Mouse (Mus musculus) liver, embryonic 15.5 days (tissue): ENCODE data around the gene Zfp385b. TPM values are rescaled to one million over a fixed set of nuclear protein-coding genes. Genes with fewer than 3 reads are reported as not detected.

Source experiments
- ATAC-seq: fragments of 200-750 bp; cut with Nextera tagmentation; 2 replicates; pipeline ENCODE4 v1.8.0; 2017; ENCODE audit warnings: moderate number of reproducible peaks, mild to moderate bottlenecking, moderate library complexity; ENCODE audit not compliant: insufficient read depth
- H3K27ac ChIP-seq: fragments of 300-500 bp; sonication (generic); replicated peaks from 2 replicates; pipeline ENCODE4 v1.5.1; 2015; ENCODE audit warnings: mild to moderate bottlenecking, inconsistent platforms
- H3K27me3 ChIP-seq: fragments of 300-500 bp; sonication (generic); 2 replicates; pipeline ENCODE4 v1.6.1; 2015; ENCODE audit warnings: mild to moderate bottlenecking, inconsistent platforms
- H3K36me3 ChIP-seq: fragments of 300-500 bp; sonication (generic); replicated peaks from 2 replicates; pipeline ENCODE4 v1.6.1; 2015; ENCODE audit warnings: moderate library complexity, mild to moderate bottlenecking, inconsistent platforms
- H3K4me1 ChIP-seq: fragments of 300-500 bp; sonication (generic); replicated peaks from 2 replicates; pipeline ENCODE4 v1.6.1; 2015; ENCODE audit warnings: inconsistent platforms
- H3K4me2 ChIP-seq: fragments of 300-500 bp; sonication (generic); 2 replicates; pipeline ENCODE4 v1.6.1; 2015; ENCODE audit warnings: moderate library complexity, mild to moderate bottlenecking, inconsistent platforms
- H3K4me3 ChIP-seq: fragments of 300-500 bp; sonication (generic); replicated peaks from 2 replicates; pipeline ENCODE4 v1.5.1; 2015; ENCODE audit warnings: mild to moderate bottlenecking, inconsistent platforms
- H3K9ac ChIP-seq: fragments of 300-500 bp; sonication (generic); 2 replicates; pipeline ENCODE4 v1.6.1; 2015; ENCODE audit warnings: moderate library complexity, mild to moderate bottlenecking, inconsistent platforms
- H3K9me3 ChIP-seq: fragments of 300-500 bp; sonication (generic); replicated peaks from 2 replicates; pipeline ENCODE4 v1.6.1; 2016; ENCODE audit warnings: inconsistent platforms
- WGBS: fragments of 180-500 bp; shearing (Covaris S2); methylation state at CpG from one replicate; pipeline ENCODE4 v1.1.7; 2015; ENCODE audit warnings: mixed read lengths; ENCODE audit not compliant: insufficient replicate concordance; 5-methylcytosine and 5-hydroxymethylcytosine counted together
- polyA plus RNA-seq: library from polyadenylated mRNA; unstranded; fragments of >200 nt; fragmentation: Nextera tagmentation; extraction: Ambion mirVana; gene quantifications from 2 replicates; pipeline ENCODE4 v1.2.1, GENCODE M21; 2015

The Zfp385b gene
- polyA plus RNA-seq, 1 experiment from 2014 or later, result 6.7 TPM

DNA sequence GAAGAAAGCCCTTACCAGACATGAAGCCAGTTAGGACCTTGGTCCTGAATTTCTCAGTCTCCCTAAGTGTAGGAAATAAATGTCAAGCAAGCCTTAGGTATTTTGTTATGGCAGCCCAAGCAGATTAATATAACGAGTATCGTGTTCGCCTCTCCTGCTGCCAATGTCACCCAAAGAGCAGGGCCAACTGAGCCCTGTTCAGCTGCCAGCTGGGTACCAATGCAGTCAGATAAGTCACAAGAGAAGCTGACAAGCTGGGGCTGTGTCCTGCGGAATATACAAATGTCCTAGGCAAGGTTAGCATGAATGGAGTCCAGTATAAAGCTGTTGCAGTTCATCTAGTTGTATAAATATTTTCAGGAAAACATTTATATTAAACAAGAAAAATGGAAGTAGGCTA lies 277.8 kb downstream of the Zfp385b start:
- ATAC-seq, result no peak
- Histone ChIP-seq H3K4me2 (no peak overlapping the region), H3K4me3 (no peak overlapping the region), H3K27ac (peak overlapping the region; percentile 55), H3K9me3 (no peaks in the 10 kb centered on the region), H3K27me3 (no peaks in the 10 kb centered on the region), H3K36me3 (no peaks in the 10 kb centered on the region), H3K4me1 (peaks cover 26% of the 10 kb centered on the region), H3K9ac (no peak overlapping the region)
- WGBS, result 76% methylated on average over 4 of the region's 4 CpGs

DNA sequence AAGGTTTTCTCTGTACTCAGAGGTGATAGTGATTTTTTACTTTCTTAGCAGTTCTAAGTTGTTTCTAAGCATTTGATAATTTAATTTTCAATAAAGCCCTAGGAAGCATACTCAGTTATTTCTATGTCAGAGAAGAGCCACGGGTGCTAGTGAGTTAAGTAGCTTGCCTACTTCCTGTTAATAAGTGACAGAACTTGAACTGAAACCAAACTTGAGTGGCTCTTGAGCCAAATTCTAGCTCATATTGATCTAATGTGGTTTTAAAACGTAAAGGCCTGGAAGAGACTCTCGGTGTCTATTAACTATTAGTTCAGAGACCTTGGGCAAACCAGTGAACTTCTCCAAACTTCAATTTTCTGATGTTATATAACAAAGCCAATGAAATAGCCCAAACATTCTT lies 278.6 kb downstream of the Zfp385b start:
- no peak overlapping the region for H3K4me2 ChIP-seq
- no peaks in the 10 kb centered on the region for H3K9me3 ChIP-seq
- ATAC-seq, result no peak
- H3K36me3 ChIP-seq, result no peaks in the 10 kb centered on the region
- no peaks in the 10 kb centered on the region for H3K27me3 ChIP-seq
- no peak overlapping the region for H3K4me3 ChIP-seq
- peak overlapping the region; percentile 55; the same call in 1 of the 2 replicates for H3K27ac ChIP-seq
- peaks cover 26% of the 10 kb centered on the region for H3K4me1 ChIP-seq
- H3K9ac ChIP-seq, result no peak overlapping the region
- 58% methylated on average over 3 of the region's 3 CpGs for whole genome bisulfite sequencing

DNA sequence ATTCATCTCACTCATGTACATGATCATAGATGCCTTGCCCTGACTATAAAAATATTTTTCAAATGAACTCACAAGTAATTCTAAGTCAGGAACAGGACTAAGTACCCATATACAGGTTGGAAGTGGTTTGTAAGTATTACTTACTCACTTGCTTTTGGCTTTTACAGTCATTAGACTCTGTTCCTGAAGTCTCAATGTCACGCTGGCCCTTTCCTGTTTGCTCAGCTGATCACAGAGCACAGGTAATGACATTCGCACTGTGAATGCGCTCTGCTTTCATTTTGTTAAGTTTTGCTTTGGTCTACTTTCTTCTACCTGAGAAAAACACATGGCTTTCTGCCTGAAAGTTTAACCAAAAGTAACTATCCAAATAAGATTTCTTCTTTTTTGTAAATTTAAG lies 282.9 kb downstream of the Zfp385b start:
- Histone ChIP-seq H3K9me3 (no peaks in the 10 kb centered on the region), H3K27ac (no peak overlapping the region), H3K4me1 (peaks cover 4% of the 10 kb centered on the region), H3K4me3 (no peak overlapping the region), H3K27me3 (no peaks in the 10 kb centered on the region), H3K9ac (no peak overlapping the region), H3K4me2 (no peak overlapping the region), H3K36me3 (no peaks in the 10 kb centered on the region)
- no peak for ATAC-seq
- WGBS, result 65% methylated on average over 3 of the region's 3 CpGs

DNA sequence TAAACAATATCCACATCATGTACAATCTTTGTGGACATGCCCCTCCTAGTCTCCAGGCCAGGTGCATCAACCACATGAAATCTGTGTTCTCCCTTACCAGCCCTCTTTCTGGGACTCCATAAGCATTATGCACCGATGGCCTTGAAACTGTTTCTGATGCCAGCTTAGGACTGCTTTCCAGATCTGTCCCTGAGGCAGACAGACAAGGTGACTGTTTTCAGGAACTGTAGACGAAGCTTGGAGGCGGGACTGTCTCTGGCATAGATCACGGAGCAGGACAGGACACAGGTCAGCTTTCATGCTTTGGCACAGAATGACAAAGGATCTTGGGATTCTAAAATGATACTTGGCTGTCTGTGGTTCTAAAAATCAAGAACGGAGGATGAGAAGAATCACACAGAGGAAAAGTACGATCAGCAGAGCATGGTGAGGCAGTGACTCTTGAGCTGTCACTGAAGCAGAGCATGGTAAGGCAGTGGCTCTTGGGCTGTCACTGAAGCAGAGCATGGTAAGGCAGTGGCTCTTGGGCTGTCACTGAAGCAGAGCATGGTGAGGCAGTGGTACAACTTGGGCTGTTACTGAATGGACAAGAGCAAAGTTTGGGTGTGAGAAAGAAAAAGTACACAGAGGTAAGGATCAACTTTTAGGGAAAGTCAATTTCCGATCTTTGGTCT lies 291.2 kb downstream of the Zfp385b start:
- ATAC-seq, result no peak
- H3K27ac ChIP-seq, result no peak overlapping the region
- H3K27me3 ChIP-seq, result no peaks in the 10 kb centered on the region
- H3K36me3 ChIP-seq, result no peaks in the 10 kb centered on the region
- H3K9me3 ChIP-seq, result no peaks in the 10 kb centered on the region
- no peak overlapping the region for H3K4me3 ChIP-seq
- H3K4me1 ChIP-seq, result no peaks in the 10 kb centered on the region
- WGBS, result 72% methylated on average over 7 of the region's 7 CpGs
- no peak overlapping the region for H3K4me2 ChIP-seq
- H3K9ac ChIP-seq, result no peak overlapping the region

DNA sequence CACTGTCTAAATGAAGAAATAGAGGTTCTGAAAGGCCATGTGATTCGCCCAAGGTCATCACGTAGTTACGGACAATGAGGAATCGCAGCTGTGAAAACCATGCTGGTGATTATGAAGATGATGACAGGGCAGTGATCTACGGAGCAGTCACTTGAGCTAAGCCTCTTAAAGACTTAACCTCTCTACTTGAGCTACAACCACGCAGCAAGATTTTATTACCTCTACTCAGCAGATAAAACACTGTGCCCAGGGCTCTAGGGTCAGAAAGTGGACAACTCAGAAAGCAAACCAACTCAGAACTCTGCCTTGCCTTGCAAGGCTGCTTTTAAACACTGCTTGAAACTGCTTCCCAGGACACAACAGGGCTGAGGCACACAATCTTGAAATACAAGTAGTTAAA lies 291.8 kb downstream of the Zfp385b start:
- no peak for ATAC-seq

DNA sequence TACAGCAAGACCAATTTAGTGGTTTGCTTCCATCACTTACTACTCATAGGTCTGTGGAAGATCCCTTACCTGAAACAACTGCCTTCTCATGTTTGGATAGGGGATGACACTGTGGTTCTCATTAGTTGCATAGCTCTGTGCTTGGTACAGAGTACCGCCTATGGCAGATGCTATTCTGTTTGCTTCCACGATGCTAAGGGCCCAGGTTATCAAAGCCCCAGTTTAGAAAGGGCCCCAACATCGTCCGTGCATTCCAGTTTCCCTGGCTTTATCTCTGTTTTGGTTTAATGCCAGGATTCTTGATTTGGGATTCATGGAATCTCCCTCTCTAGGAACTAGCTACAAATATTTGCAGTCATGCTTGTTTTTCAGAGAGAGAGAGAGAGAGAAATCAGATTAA lies 292.6 kb downstream of the Zfp385b start:
- Histone ChIP-seq H3K27me3 (no peaks in the 10 kb centered on the region), H3K36me3 (no peaks in the 10 kb centered on the region), H3K27ac (no peak overlapping the region), H3K9ac (no peak overlapping the region), H3K4me3 (no peak overlapping the region), H3K4me2 (no peak overlapping the region), H3K9me3 (no peaks in the 10 kb centered on the region), H3K4me1 (peaks cover 7% of the 10 kb centered on the region; the same call in 1 of the 2 replicates)
- 55% methylated on average over 4 of the region's 4 CpGs for WGBS
- ATAC-seq, result no peak

More for the DNA sequence above, 291.8 kb downstream of the Zfp385b start:
- no peaks in the 10 kb centered on the region for H3K27me3 ChIP-seq
- H3K27ac ChIP-seq, result no peak overlapping the region
- H3K36me3 ChIP-seq, result no peaks in the 10 kb centered on the region
- no peaks in the 10 kb centered on the region for H3K4me1 ChIP-seq
- H3K9me3 ChIP-seq, result no peaks in the 10 kb centered on the region
- H3K4me2 ChIP-seq, result no peak overlapping the region
- 66% methylated on average over 6 of the region's 6 CpGs for WGBS
- no peak overlapping the region for H3K9ac ChIP-seq
- no peak overlapping the region for H3K4me3 ChIP-seq

DNA sequence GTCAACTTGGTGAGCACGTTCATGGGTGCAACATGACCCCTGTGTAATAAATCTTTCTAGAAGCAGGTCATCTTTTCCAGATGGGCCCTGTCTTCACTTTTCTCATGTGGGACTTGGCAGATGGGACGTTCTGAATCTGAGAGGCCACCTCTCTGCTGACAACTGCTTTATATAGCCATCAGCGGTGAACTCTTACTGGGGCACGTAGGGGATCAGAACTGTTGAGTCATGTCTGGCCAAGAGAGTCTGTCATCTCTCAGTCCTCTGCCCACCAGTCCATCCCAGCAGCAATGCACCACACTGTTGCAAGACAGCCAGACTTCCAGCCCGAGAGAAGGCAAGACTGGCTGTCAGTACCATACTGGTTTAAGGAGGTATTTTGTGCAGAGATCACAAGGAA lies 293.1 kb downstream of the Zfp385b start:
- H3K4me2 ChIP-seq, result no peak overlapping the region
- H3K9ac ChIP-seq, result no peak overlapping the region
- no peaks in the 10 kb centered on the region for H3K27me3 ChIP-seq
- H3K9me3 ChIP-seq, result no peaks in the 10 kb centered on the region
- ATAC-seq, result no peak
- H3K36me3 ChIP-seq, result no peaks in the 10 kb centered on the region
- H3K27ac ChIP-seq, result no peak overlapping the region
- no peak overlapping the region for H3K4me3 ChIP-seq
- H3K4me1 ChIP-seq, result peaks cover 7% of the 10 kb centered on the region; the same call in 1 of the 2 replicates
- 39% methylated on average over 5 of the region's 5 CpGs for WGBS

DNA sequence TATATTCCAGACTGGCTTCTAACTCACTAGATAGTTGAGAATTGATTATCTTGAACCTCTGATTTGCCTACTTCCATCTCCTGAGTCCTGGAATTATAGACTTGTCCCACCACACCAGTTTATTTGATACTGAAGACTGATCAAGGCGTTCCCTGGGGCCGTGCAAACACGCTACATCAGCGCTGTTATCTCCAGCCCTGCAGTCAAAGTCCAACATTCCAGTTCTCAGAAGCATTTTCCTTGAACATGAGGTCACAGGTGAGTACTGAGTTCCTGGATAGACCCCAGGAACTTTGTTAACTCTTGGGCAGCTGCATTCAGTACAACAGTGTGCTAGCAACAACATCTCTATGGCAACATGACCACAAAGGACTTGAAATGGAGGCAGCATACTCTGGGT lies 297.2 kb downstream of the Zfp385b start:
- WGBS, result 56% methylated on average over 4 of the region's 4 CpGs
- no peak overlapping the region for H3K4me2 ChIP-seq
- peak; percentile 43; the same call in 1 of the 2 replicates for ATAC-seq
- H3K4me3 ChIP-seq, result no peak overlapping the region
- H3K9me3 ChIP-seq, result no peaks in the 10 kb centered on the region
- H3K36me3 ChIP-seq, result no peaks in the 10 kb centered on the region
- peaks cover 30% of the 10 kb centered on the region for H3K4me1 ChIP-seq
- no peaks in the 10 kb centered on the region for H3K27me3 ChIP-seq
- no peak overlapping the region for H3K27ac ChIP-seq
- no peak overlapping the region for H3K9ac ChIP-seq

DNA sequence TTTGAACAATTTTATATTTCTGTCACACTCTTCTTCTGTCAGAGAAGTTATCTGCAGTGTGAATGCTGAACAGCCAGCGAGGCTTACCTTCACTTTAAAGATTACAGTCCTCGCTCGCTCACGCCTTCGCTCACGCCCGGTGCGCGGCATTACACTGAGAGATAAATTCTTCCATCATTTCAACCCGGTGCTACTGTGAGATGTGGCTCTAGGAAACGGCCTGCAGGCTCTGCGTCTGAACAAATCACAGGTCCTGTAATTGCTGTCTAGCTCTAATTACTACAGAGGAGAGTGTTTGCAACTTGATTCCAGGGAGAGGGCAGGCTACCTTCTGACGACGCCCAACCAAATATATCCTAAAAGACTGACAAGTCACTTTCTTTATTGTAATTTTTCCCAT lies 300.1 kb downstream of the Zfp385b start:
- Histone ChIP-seq H3K4me2 (peak overlapping the region; percentile 71), H3K27me3 (no peaks in the 10 kb centered on the region), H3K4me1 (peaks cover 54% of the 10 kb centered on the region), H3K36me3 (no peaks in the 10 kb centered on the region), H3K9ac (peak overlapping the region; percentile 46; the same call in 1 of the 2 replicates), H3K27ac (peak overlapping the region; percentile 63), H3K9me3 (no peaks in the 10 kb centered on the region), H3K4me3 (peak overlapping the region; percentile 57)
- 1% methylated on average over 14 of the region's 14 CpGs for WGBS
- ATAC-seq, result peak; percentile 63

DNA sequence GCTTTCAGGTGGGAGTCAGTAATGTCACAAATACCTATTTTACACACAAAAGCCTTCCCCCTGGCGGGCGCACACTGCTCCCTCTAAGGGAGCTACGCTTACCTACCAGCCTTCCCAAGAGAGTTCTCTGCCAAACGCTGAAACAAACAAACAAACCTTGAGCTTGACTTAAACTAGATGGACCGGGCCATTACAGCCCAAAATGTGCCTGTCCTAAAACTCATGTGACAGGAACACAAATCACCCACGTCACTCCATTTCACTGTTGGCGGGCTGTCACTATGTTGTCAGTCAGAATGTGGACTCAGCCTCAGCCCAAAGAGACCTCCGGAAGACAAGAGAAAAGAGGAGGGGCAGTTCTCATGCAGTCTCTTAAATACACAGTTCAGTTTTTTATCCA lies 300.7 kb downstream of the Zfp385b start:
- Histone ChIP-seq H3K36me3 (no peaks in the 10 kb centered on the region), H3K27me3 (no peaks in the 10 kb centered on the region), H3K4me3 (peak overlapping the region; percentile 57), H3K27ac (peak overlapping the region; percentile 63), H3K9me3 (no peaks in the 10 kb centered on the region), H3K4me2 (peak overlapping the region; percentile 71), H3K4me1 (peaks cover 54% of the 10 kb centered on the region), H3K9ac (peak overlapping the region; percentile 46; the same call in 1 of the 2 replicates)
- ATAC-seq, result peak; percentile 34; the same call in 1 of the 2 replicates
- WGBS, result 4% methylated on average over 8 of the region's 8 CpGs

DNA sequence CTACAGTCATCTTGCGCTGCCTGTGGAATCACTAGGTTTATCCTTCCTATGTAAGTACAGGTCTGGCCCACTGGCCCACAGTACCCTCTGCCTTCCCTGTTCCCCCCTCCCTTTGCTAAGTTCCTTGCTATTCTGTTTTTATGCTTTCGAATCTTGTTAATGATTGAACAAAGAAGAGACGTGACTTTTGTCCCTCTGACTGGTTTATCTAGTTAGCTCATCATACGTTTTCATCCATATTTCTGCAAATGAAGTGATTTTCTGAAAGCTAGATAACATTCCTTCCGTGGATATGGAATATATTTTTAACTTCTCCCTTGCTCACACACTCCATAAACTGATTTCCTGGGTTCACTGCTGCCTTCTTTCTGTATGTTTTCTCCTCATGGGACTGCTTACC lies 302.8 kb downstream of the Zfp385b start:
- Histone ChIP-seq H3K4me1 (peaks cover 51% of the 10 kb centered on the region), H3K36me3 (no peaks in the 10 kb centered on the region), H3K9me3 (no peaks in the 10 kb centered on the region), H3K27ac (peak overlapping the region; percentile 63; the same call in 1 of the 2 replicates), H3K4me3 (no peak overlapping the region), H3K9ac (no peak overlapping the region), H3K4me2 (peak overlapping the region; percentile 71), H3K27me3 (no peaks in the 10 kb centered on the region)
- WGBS, result 61% methylated on average over 5 of the region's 5 CpGs
- no peak for ATAC-seq

DNA sequence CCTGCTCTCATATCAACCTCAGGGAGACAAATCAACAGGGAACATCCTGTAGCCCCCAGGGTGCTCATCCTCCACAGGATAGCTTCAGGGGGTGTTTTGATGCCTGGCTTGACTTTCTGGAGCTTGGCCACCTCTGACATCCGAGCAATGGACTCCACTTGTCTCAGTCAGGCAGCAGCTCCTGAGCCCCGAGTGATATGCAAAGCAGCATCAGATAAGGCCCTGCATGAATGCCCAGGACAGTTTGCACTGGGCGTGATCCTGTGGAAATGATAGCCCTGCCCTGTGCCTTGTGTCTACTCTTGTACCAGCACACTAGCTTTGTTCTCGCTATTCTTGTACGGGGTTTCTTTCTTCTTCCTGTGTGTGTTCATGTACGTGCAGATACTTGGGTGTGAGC lies 303.8 kb downstream of the Zfp385b start:
- peaks cover 51% of the 10 kb centered on the region for H3K4me1 ChIP-seq
- H3K36me3 ChIP-seq, result no peaks in the 10 kb centered on the region
- H3K9me3 ChIP-seq, result no peaks in the 10 kb centered on the region
- H3K27me3 ChIP-seq, result no peaks in the 10 kb centered on the region
- peak overlapping the region; percentile 11; the same call in 1 of the 2 replicates for H3K4me3 ChIP-seq
- ATAC-seq, result peak; percentile 88
- peak overlapping the region; percentile 54 for H3K4me2 ChIP-seq
- no peak overlapping the region; the same call in 1 of the 2 replicates for H3K9ac ChIP-seq
- WGBS, result 11% methylated on average over 6 of the region's 6 CpGs
- peak overlapping the region; percentile 63 for H3K27ac ChIP-seq
